23 mouse cellular contexts compared by ENCODE assay signal in the genomic region with DNA sequence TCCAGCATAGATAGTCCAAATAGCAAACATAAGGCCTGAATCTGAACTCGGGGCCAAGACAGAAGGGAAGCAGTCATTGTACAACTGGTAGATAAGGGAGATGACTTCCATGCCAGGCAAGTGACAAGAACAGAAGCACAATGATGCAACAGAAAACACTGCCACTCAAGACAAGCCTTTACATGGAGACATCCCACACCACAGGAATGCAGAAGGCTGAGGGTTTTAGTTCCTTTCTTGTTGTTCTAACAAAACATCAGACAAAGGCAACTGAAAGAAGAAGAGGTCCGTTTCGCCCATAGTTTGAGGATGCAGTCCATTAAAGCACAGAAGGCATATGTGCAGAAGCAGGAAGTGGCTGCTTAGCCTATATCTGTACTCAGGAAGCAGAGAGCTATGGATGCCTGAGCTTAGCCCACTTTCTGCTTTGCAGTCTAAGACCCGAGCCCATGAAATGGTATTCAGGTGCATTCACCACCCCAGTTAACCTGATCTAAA.
A peak's percentile ranks its signal among the peaks of the same experiment; 100 is the strongest.
DNase-seq lines count a peak whose midpoint lies in the region; ATAC-seq lines count a peak whose summit lies in the region.
"Had no signal": no experiment of that assay in that cellular context is flagged by ENCODE, and none has a peak within 500 bp of the region (broad histone marks: within the 10 kb centered on the region; RNA-seq: fewer than 3 reads in every experiment).

No protein-coding gene starts in this region.

- 80% methylated on average over 4 of the region's 4 CpGs for WGBS in hindbrain, embryonic 12.5 days
- WGBS in forebrain, embryonic 12.5 days = 90% methylated on average over 4 of the region's 4 CpGs

- no peak overlapping the region for H3K27ac ChIP-seq in hindbrain, embryonic 12.5 days
- H3K27ac ChIP-seq in forebrain, embryonic 12.5 days = no peak overlapping the region
- H3K27ac ChIP-seq: embryonic facial prominence, embryonic 13.5 days; embryonic facial prominence, embryonic 15.5 days; forebrain, embryonic 10.5 days; forebrain, embryonic 13.5 days; forebrain, embryonic 15.5 days had no signal

- no peak for DNase-seq in embryo, embryonic 10.5 days (ENCODE audit: low spot score)
- DNase-seq: adrenal gland, adult 2 months; adrenal gland, postnatal 10 days; adrenal gland, postnatal 25 days; cerebellum, adult 11 months; cerebellum, adult 18-20 months; cerebellum, adult 8-10 months; cerebellum, adult 9-11 months; cerebellum, postnatal 14 days; cerebellum, postnatal 36 days; embryo, embryonic 11 days; forebrain, postnatal 0 days had no signal

- H3K4me2 ChIP-seq in hindbrain, embryonic 12.5 days (replicated peaks) = no peak overlapping the region
- no peak overlapping the region for H3K4me2 ChIP-seq in forebrain, embryonic 12.5 days
- H3K4me2 ChIP-seq: embryonic facial prominence, embryonic 13.5 days; embryonic facial prominence, embryonic 15.5 days; forebrain, embryonic 13.5 days; forebrain, embryonic 15.5 days had no signal

- no peak overlapping the region for H3K4me3 ChIP-seq in hindbrain, embryonic 12.5 days
- H3K4me3 ChIP-seq in forebrain, embryonic 12.5 days (replicated peaks) = no peak overlapping the region
- H3K4me3 ChIP-seq: embryonic facial prominence, embryonic 13.5 days; embryonic facial prominence, embryonic 15.5 days; erythroblast, embryonic 14.5 days; forebrain, embryonic 10.5 days; forebrain, embryonic 13.5 days; forebrain, embryonic 15.5 days had no signal

- H3K9me3 ChIP-seq in hindbrain, embryonic 12.5 days (replicated peaks) = no peaks in the 10 kb centered on the region
- H3K9me3 ChIP-seq in forebrain, embryonic 12.5 days = no peaks in the 10 kb centered on the region
- H3K9me3 ChIP-seq: embryonic facial prominence, embryonic 13.5 days; embryonic facial prominence, embryonic 15.5 days; forebrain, embryonic 10.5 days; forebrain, embryonic 13.5 days; forebrain, embryonic 15.5 days had no signal

- H3K9ac ChIP-seq in hindbrain, embryonic 12.5 days = no peak overlapping the region
- H3K9ac ChIP-seq in forebrain, embryonic 12.5 days = no peak overlapping the region
- H3K9ac ChIP-seq: embryonic facial prominence, embryonic 13.5 days; embryonic facial prominence, embryonic 15.5 days; forebrain, embryonic 13.5 days; forebrain, embryonic 15.5 days; forebrain, postnatal 0 days had no signal

- no peaks in the 10 kb centered on the region; the same call in 1 of the 2 replicates for H3K4me1 ChIP-seq in hindbrain, embryonic 12.5 days
- H3K4me1 ChIP-seq in forebrain, embryonic 12.5 days = no peaks in the 10 kb centered on the region
- H3K4me1 ChIP-seq: embryonic facial prominence, embryonic 13.5 days; embryonic facial prominence, embryonic 15.5 days; forebrain, embryonic 13.5 days had no signal

- no peaks in the 10 kb centered on the region for H3K36me3 ChIP-seq in hindbrain, embryonic 12.5 days
- H3K36me3 ChIP-seq in forebrain, embryonic 12.5 days (replicated peaks) = no peaks in the 10 kb centered on the region
- H3K36me3 ChIP-seq: embryonic facial prominence, embryonic 13.5 days; embryonic facial prominence, embryonic 15.5 days; forebrain, embryonic 10.5 days; forebrain, embryonic 15.5 days had no signal

- H3K27me3 ChIP-seq in hindbrain, embryonic 12.5 days = no peaks in the 10 kb centered on the region
- H3K27me3 ChIP-seq in forebrain, embryonic 12.5 days = no peaks in the 10 kb centered on the region
- H3K27me3 ChIP-seq: embryonic facial prominence, embryonic 13.5 days; embryonic facial prominence, embryonic 15.5 days; forebrain, embryonic 13.5 days; forebrain, embryonic 15.5 days had no signal

- ATAC-seq in common myeloid progenitor, adult 5-6 weeks (replicated peaks; ENCODE audit: low read depth, poor library complexity, severe bottlenecking) = peak; percentile 80
- ATAC-seq in granulocyte monocyte progenitor cell, adult 5-6 weeks (replicated peaks; ENCODE audit: poor library complexity, severe bottlenecking) = peak; percentile 98
- peak; percentile 88 for ATAC-seq in megakaryocyte progenitor cell, adult 5-6 weeks (replicated peaks; ENCODE audit: poor library complexity)
- ATAC-seq in hindbrain, embryonic 12.5 days (ENCODE audit: low FRiP score) = no peak
- no peak for ATAC-seq in forebrain, embryonic 12.5 days (ENCODE audit: low FRiP score)
- ATAC-seq: forebrain, embryonic 13.5 days; forebrain, embryonic 15.5 days; forebrain, postnatal 0 days had no signal

Comparison
In these comparisons a context has a peak if more than half of its experiments do, and no peak if none do; other contexts are left out.
1. ATAC-seq: peak in common myeloid progenitor, adult 5-6 weeks (single experiment), granulocyte monocyte progenitor cell, adult 5-6 weeks (single experiment) and megakaryocyte progenitor cell, adult 5-6 weeks (single experiment); none in hindbrain, embryonic 12.5 days (single experiment) and forebrain, embryonic 12.5 days (single experiment).